Mouse (Mus musculus) erythroblast, embryonic 14.5 days (primary cell): ENCODE measurements around the gene Mstn. TPM values are rescaled to one million over a fixed set of nuclear protein-coding genes. Genes with fewer than 3 reads are reported as not detected.

Source experiments
- H3K27me3 ChIP-seq: 2 replicates; pipeline ENCODE4 v1.6.1; 2012; ENCODE audit warnings: inconsistent platforms; ENCODE audit not compliant: control insufficient read depth
- H3K36me3 ChIP-seq: 2 replicates; pipeline ENCODE4 v1.6.1; 2012; ENCODE audit warnings: mild to moderate bottlenecking, inconsistent platforms; ENCODE audit not compliant: control insufficient read depth
- H3K4me1 ChIP-seq: 2 replicates; pipeline ENCODE4 v1.6.1; 2012; ENCODE audit warnings: inconsistent platforms; ENCODE audit not compliant: control insufficient read depth
- H3K4me3 ChIP-seq: replicated peaks from 2 replicates; pipeline ENCODE3; 2012; ENCODE audit warnings: moderate library complexity, mild to moderate bottlenecking, inconsistent platforms
- H3K9me3 ChIP-seq: 2 replicates; pipeline ENCODE4 v1.6.1; 2012; ENCODE audit warnings: low read length, inconsistent platforms, mixed read lengths; ENCODE audit not compliant: control insufficient read depth
- GATA1 ChIP-seq: IDR thresholded peaks from 2 replicates; pipeline ENCODE4 v1.6.1; 2012; ENCODE audit warnings: low read length, inconsistent platforms, mixed read lengths
- TAL1 ChIP-seq: IDR thresholded peaks from 3 replicates; pipeline ENCODE4 v1.6.1; 2012; ENCODE audit warnings: low read length, inconsistent platforms, mixed read lengths
- polyA plus RNA-seq: library from polyadenylated mRNA; stranded (reverse); fragments of >175 nt; gene quantifications from 2 replicates; pipeline ENCODE4 v1.2.3, GENCODE M21; 2012

The Mstn gene
- polyA plus RNA-seq, 1 experiment, result not detected

- Histone ChIP-seq H3K4me3 (no peak overlapping the region), H3K9me3 (no peaks in the 10 kb centered on the region), H3K27me3 (no peaks in the 10 kb centered on the region), H3K4me1 (no peaks in the 10 kb centered on the region), H3K36me3 (no peaks in the 10 kb centered on the region)
- TF ChIP-seq TAL1 (no peak), GATA1 (no peak)
Observed at GRCm38 (mm10) chr1:53059106-53059505, 2.3 kb upstream of the Mstn start.

GRCm38 (mm10) chr1:53060499-53060898, 941 bp upstream of the Mstn start:
- Histone ChIP-seq H3K27me3 (no peaks in the 10 kb centered on the region), H3K4me1 (no peaks in the 10 kb centered on the region), H3K9me3 (no peaks in the 10 kb centered on the region), H3K4me3 (no peak overlapping the region), H3K36me3 (no peaks in the 10 kb centered on the region)
- TF ChIP-seq GATA1 (no peak), TAL1 (no peak)

GRCm38 (mm10) chr1:53061871-53062608, 600 bp downstream of the Mstn start:
- Histone ChIP-seq H3K36me3 (no peaks in the 10 kb centered on the region), H3K9me3 (no peaks in the 10 kb centered on the region), H3K4me1 (no peaks in the 10 kb centered on the region), H3K4me3 (no peak overlapping the region), H3K27me3 (no peaks in the 10 kb centered on the region)
- TF ChIP-seq GATA1 (no peak), TAL1 (no peak)

GRCm38 (mm10) chr1:53063921-53064320, 2.5 kb downstream of the Mstn start:
- H3K36me3 ChIP-seq, result no peaks in the 10 kb centered on the region
- H3K4me3 ChIP-seq, result no peak overlapping the region
- no peaks in the 10 kb centered on the region for H3K27me3 ChIP-seq
- no peaks in the 10 kb centered on the region for H3K4me1 ChIP-seq
- no peaks in the 10 kb centered on the region for H3K9me3 ChIP-seq
- no peak for TF ChIP-seq GATA1
- no peak for TF ChIP-seq TAL1

GRCm38 (mm10) chr1:53069726-53070514, 8.5 kb downstream of the Mstn start:
- TF ChIP-seq TAL1 (no peak), GATA1 (no peak)
- H3K36me3 ChIP-seq, result no peaks in the 10 kb centered on the region
- no peak overlapping the region for H3K4me3 ChIP-seq
- no peaks in the 10 kb centered on the region for H3K9me3 ChIP-seq
- no peaks in the 10 kb centered on the region for H3K4me1 ChIP-seq
- H3K27me3 ChIP-seq, result no peaks in the 10 kb centered on the region

GRCm38 (mm10) chr1:53070664-53071175, 9.3 kb downstream of the Mstn start:
- Histone ChIP-seq H3K4me3 (no peak overlapping the region), H3K36me3 (no peaks in the 10 kb centered on the region), H3K9me3 (no peaks in the 10 kb centered on the region), H3K4me1 (no peaks in the 10 kb centered on the region), H3K27me3 (no peaks in the 10 kb centered on the region)
- no peak for TF ChIP-seq TAL1
- TF ChIP-seq GATA1, result no peak

GRCm38 (mm10) chr1:53076656-53077055, 15.2 kb downstream of the Mstn start:
- H3K4me1 ChIP-seq, result no peaks in the 10 kb centered on the region
- H3K9me3 ChIP-seq, result no peaks in the 10 kb centered on the region
- H3K27me3 ChIP-seq, result no peaks in the 10 kb centered on the region
- no peaks in the 10 kb centered on the region for H3K36me3 ChIP-seq
- H3K4me3 ChIP-seq, result no peak overlapping the region
- TF ChIP-seq GATA1 (no peak), TAL1 (no peak)

- H3K4me3 ChIP-seq, result no peak overlapping the region
- no peaks in the 10 kb centered on the region for H3K36me3 ChIP-seq
- no peaks in the 10 kb centered on the region for H3K4me1 ChIP-seq
- no peaks in the 10 kb centered on the region for H3K27me3 ChIP-seq
- TF ChIP-seq GATA1 (no peak), TAL1 (no peak)
- no peaks in the 10 kb centered on the region for H3K9me3 ChIP-seq
Observed at GRCm38 (mm10) chr1:53079876-53080275, 18.4 kb downstream of the Mstn start.

GRCm38 (mm10) chr1:53080603-53081002, 19.2 kb downstream of the Mstn start:
- H3K9me3 ChIP-seq, result no peaks in the 10 kb centered on the region
- no peaks in the 10 kb centered on the region for H3K27me3 ChIP-seq
- TF ChIP-seq TAL1 (no peak), GATA1 (no peak)
- H3K4me1 ChIP-seq, result no peaks in the 10 kb centered on the region
- no peaks in the 10 kb centered on the region for H3K36me3 ChIP-seq
- no peak overlapping the region for H3K4me3 ChIP-seq
